Mouse (Mus musculus): ENCODE measurements around the gene Fbxo47.

GRCm38 (mm10) chr11:97924217-97924616, 40.3 kb upstream of the Fbxo47 start:
- TF ChIP-seq CTCF (IDR thresholded peaks at IDR 0.05) (no peak), EP300 (IDR thresholded peaks at IDR 0.05) (no peak)

All from lung, postnatal 0 days (tissue).